Mouse (Mus musculus): ENCODE measurements at regions not wholly inside any gene's neighbourhood (a gene's known extent, or its start where the extent isn't known, plus 50 kb on each side); places are given as distances from the start of the nearest gene placed in this dataset.

GRCm38 (mm10) chr12:39526535-39527215 is 511.1 kb downstream of the Arl4a start:
- Histone ChIP-seq H3K4me3 (no peak overlapping the region), H3K79me2 (ENCODE audit: control insufficient read depth, insufficient read depth) (no peaks in the 10 kb centered on the region), H3ac (ENCODE audit: control insufficient read depth, insufficient read length) (no peak overlapping the region), H3K4me2 (ENCODE audit: low read depth) (no peak overlapping the region), H3K27me3 (ENCODE audit: control insufficient read depth, insufficient read depth, insufficient read length) (no peaks in the 10 kb centered on the region), H3K36me3 (ENCODE audit: control insufficient read depth, insufficient read depth) (no peaks in the 10 kb centered on the region)
- TF ChIP-seq MAX (IDR thresholded peaks at IDR 0.05; ENCODE audit: low read depth): no peak
- TF ChIP-seq TCF12 (IDR thresholded peaks at IDR 0.05; ENCODE audit: insufficient read depth, poor library complexity, severe bottlenecking): no peak
- no peak for TF ChIP-seq CEBPB (IDR thresholded peaks at IDR 0.05; ENCODE audit: insufficient read depth, poor library complexity, severe bottlenecking)
- TF ChIP-seq USF1 (IDR thresholded peaks at IDR 0.05; ENCODE audit: low read depth): no peak
- no peak for TF ChIP-seq REST (IDR thresholded peaks at IDR 0.05; ENCODE audit: insufficient read depth, insufficient read length)
- no peak for TF ChIP-seq TCF3 (IDR thresholded peaks at IDR 0.05; ENCODE audit: insufficient read length, low read depth)

GRCm38 (mm10) chr12:39515690-39516089 is 522.1 kb downstream of the Arl4a start:
- no peak for TF ChIP-seq USF1 (IDR thresholded peaks at IDR 0.05; ENCODE audit: low read depth)
- no peak for TF ChIP-seq CEBPB (IDR thresholded peaks at IDR 0.05; ENCODE audit: insufficient read depth, poor library complexity, severe bottlenecking)
- no peak for TF ChIP-seq POLR2A (IDR thresholded peaks at IDR 0.05; ENCODE audit: insufficient read length, low read depth)
- TF ChIP-seq TCF12 (IDR thresholded peaks at IDR 0.05; ENCODE audit: insufficient read depth, poor library complexity, severe bottlenecking): no peak
- TF ChIP-seq E2F4 (IDR thresholded peaks at IDR 0.05; ENCODE audit: insufficient read depth): no peak
- no peak for TF ChIP-seq POLR2AphosphoS2 (IDR thresholded peaks at IDR 0.05; ENCODE audit: insufficient read length, low read depth)
- no peak for TF ChIP-seq MAX (IDR thresholded peaks at IDR 0.05; ENCODE audit: low read depth)
- no peak for TF ChIP-seq MYOG (IDR thresholded peaks at IDR 0.05; ENCODE audit: control insufficient read depth in 1 of 3, insufficient read depth in 1 of 3, insufficient read length in 2 of 3, low read depth in 2 of 3)
- no peak for TF ChIP-seq SRF (IDR thresholded peaks at IDR 0.05; ENCODE audit: control insufficient read depth, insufficient read length, low read depth)
- no peak for TF ChIP-seq TCF3 (IDR thresholded peaks at IDR 0.05; ENCODE audit: insufficient read length, low read depth)
- TF ChIP-seq REST (IDR thresholded peaks at IDR 0.05; ENCODE audit: insufficient read depth, insufficient read length): no peak
- TF ChIP-seq MYOD1 (IDR thresholded peaks at IDR 0.05; ENCODE audit: control insufficient read depth in 1 of 3, insufficient read length in 2 of 3, low read depth in 2 of 3): no peak
- H3K36me3 ChIP-seq (ENCODE audit: control insufficient read depth, insufficient read depth): no peaks in the 10 kb centered on the region

GRCm38 (mm10) chr12:39510855-39511254 is 527.0 kb downstream of the Arl4a start:
- Histone ChIP-seq H3K4me3 (no peak overlapping the region), H3K27me3 (ENCODE audit: control insufficient read depth, insufficient read depth, insufficient read length) (no peaks in the 10 kb centered on the region), H3K36me3 (ENCODE audit: control insufficient read depth, insufficient read depth) (no peaks in the 10 kb centered on the region), H3K4me2 (ENCODE audit: low read depth) (no peak overlapping the region), H3ac (ENCODE audit: control insufficient read depth, insufficient read length) (no peak overlapping the region), H3K79me2 (ENCODE audit: control insufficient read depth, insufficient read depth) (no peaks in the 10 kb centered on the region)
- no peak for TF ChIP-seq POLR2AphosphoS2 (IDR thresholded peaks at IDR 0.05; ENCODE audit: insufficient read length, low read depth)
- TF ChIP-seq REST (IDR thresholded peaks at IDR 0.05; ENCODE audit: insufficient read depth, insufficient read length): no peak
- TF ChIP-seq MYOG (IDR thresholded peaks at IDR 0.05; ENCODE audit: control insufficient read depth in 1 of 3, insufficient read depth in 1 of 3, insufficient read length in 2 of 3, low read depth in 2 of 3): no peak
- no peak for TF ChIP-seq MYOD1 (IDR thresholded peaks at IDR 0.05; ENCODE audit: control insufficient read depth in 1 of 3, insufficient read length in 2 of 3, low read depth in 2 of 3)
- no peak for TF ChIP-seq MAX (IDR thresholded peaks at IDR 0.05; ENCODE audit: low read depth)
- TF ChIP-seq TCF12 (IDR thresholded peaks at IDR 0.05; ENCODE audit: insufficient read depth, poor library complexity, severe bottlenecking): no peak
- no peak for TF ChIP-seq SRF (IDR thresholded peaks at IDR 0.05; ENCODE audit: control insufficient read depth, insufficient read length, low read depth)
- no peak for TF ChIP-seq POLR2A (IDR thresholded peaks at IDR 0.05; ENCODE audit: insufficient read length, low read depth)
- TF ChIP-seq TCF3 (IDR thresholded peaks at IDR 0.05; ENCODE audit: insufficient read length, low read depth): no peak

More at GRCm38 (mm10) chr12:39515690-39516089, 522.1 kb downstream of the Arl4a start:
- Histone ChIP-seq H3K4me2 (ENCODE audit: low read depth) (no peak overlapping the region), H3K27me3 (ENCODE audit: control insufficient read depth, insufficient read depth, insufficient read length) (no peaks in the 10 kb centered on the region), H3K79me2 (ENCODE audit: control insufficient read depth, insufficient read depth) (no peaks in the 10 kb centered on the region), H3K4me3 (no peak overlapping the region), H3ac (ENCODE audit: control insufficient read depth, insufficient read length) (no peak overlapping the region)

GRCm38 (mm10) chr12:39510073-39510812 is 527.6 kb downstream of the Arl4a start:
- H3K4me2 ChIP-seq (ENCODE audit: low read depth): no peak overlapping the region
- H3ac ChIP-seq (ENCODE audit: control insufficient read depth, insufficient read length): no peak overlapping the region
- H3K79me2 ChIP-seq (ENCODE audit: control insufficient read depth, insufficient read depth): no peaks in the 10 kb centered on the region
- H3K36me3 ChIP-seq (ENCODE audit: control insufficient read depth, insufficient read depth): no peaks in the 10 kb centered on the region
- no peaks in the 10 kb centered on the region for H3K27me3 ChIP-seq (ENCODE audit: control insufficient read depth, insufficient read depth, insufficient read length)
- H3K4me3 ChIP-seq: no peak overlapping the region
- TF ChIP-seq MAX (IDR thresholded peaks at IDR 0.05; ENCODE audit: low read depth) (no peak), REST (IDR thresholded peaks at IDR 0.05; ENCODE audit: insufficient read depth, insufficient read length) (no peak), MYOD1 (IDR thresholded peaks at IDR 0.05; ENCODE audit: control insufficient read depth in 1 of 3, insufficient read length in 2 of 3, low read depth in 2 of 3) (no peak), E2F4 (IDR thresholded peaks at IDR 0.05; ENCODE audit: insufficient read depth) (no peak), SRF (IDR thresholded peaks at IDR 0.05; ENCODE audit: control insufficient read depth, insufficient read length, low read depth) (no peak), TCF12 (IDR thresholded peaks at IDR 0.05; ENCODE audit: insufficient read depth, poor library complexity, severe bottlenecking) (no peak), USF1 (IDR thresholded peaks at IDR 0.05; ENCODE audit: low read depth) (no peak), CEBPB (IDR thresholded peaks at IDR 0.05; ENCODE audit: insufficient read depth, poor library complexity, severe bottlenecking) (no peak), POLR2A (IDR thresholded peaks at IDR 0.05; ENCODE audit: insufficient read length, low read depth) (no peak), MYOG (IDR thresholded peaks at IDR 0.05; ENCODE audit: control insufficient read depth in 1 of 3, insufficient read depth in 1 of 3, insufficient read length in 2 of 3, low read depth in 2 of 3) (no peak), TCF3 (IDR thresholded peaks at IDR 0.05; ENCODE audit: insufficient read length, low read depth) (no peak), POLR2AphosphoS2 (IDR thresholded peaks at IDR 0.05; ENCODE audit: insufficient read length, low read depth) (no peak)
